Mouse (Mus musculus) right cerebral cortex, postnatal 25 days (tissue): ENCODE measurements around the gene Map3k21.

Experiments
- DNase-seq: peaks from one replicate; pipeline ENCODE4 v3.0.0; 2022

Gene Map3k21

GRCm38 (mm10) chr8:125917013-125917412, 6.8 kb downstream of the Map3k21 start:
- DNase-seq, result no peak

GRCm38 (mm10) chr8:125918719-125919118, 8.5 kb downstream of the Map3k21 start:
- no peak for DNase-seq

- no peak for DNase-seq
Measured at GRCm38 (mm10) chr8:125919560-125919959, 9.3 kb downstream of the Map3k21 start.

GRCm38 (mm10) chr8:125920281-125920680, 10.0 kb downstream of the Map3k21 start:
- no peak for DNase-seq

- no peak for DNase-seq
Measured at GRCm38 (mm10) chr8:125920761-125921160, 10.5 kb downstream of the Map3k21 start.

GRCm38 (mm10) chr8:125922333-125922732, 12.1 kb downstream of the Map3k21 start:
- DNase-seq, result no peak

- no peak for DNase-seq
Measured at GRCm38 (mm10) chr8:125926636-125927035, 16.4 kb downstream of the Map3k21 start.

- no peak for DNase-seq
Measured at GRCm38 (mm10) chr8:125930276-125931046, 20.2 kb downstream of the Map3k21 start.

- DNase-seq, result no peak
Measured at GRCm38 (mm10) chr8:125931822-125932221, 21.6 kb downstream of the Map3k21 start.

GRCm38 (mm10) chr8:125935649-125936048, 25.4 kb downstream of the Map3k21 start:
- peak; percentile 38 for DNase-seq

GRCm38 (mm10) chr8:125944511-125944910, 34.3 kb downstream of the Map3k21 start:
- DNase-seq, result no peak

GRCm38 (mm10) chr8:125948696-125949308, 38.6 kb downstream of the Map3k21 start:
- no peak for DNase-seq

- DNase-seq, result peak; percentile 75
Measured at GRCm38 (mm10) chr8:125950007-125950940, 40.0 kb downstream of the Map3k21 start.

- DNase-seq, result peak; percentile 51
Measured at GRCm38 (mm10) chr8:125955671-125956070, 45.4 kb downstream of the Map3k21 start.

- no peak for DNase-seq
Measured at GRCm38 (mm10) chr8:125956796-125957195, 46.5 kb downstream of the Map3k21 start.

- no peak for DNase-seq
Measured at GRCm38 (mm10) chr8:125957226-125957993, 47.2 kb downstream of the Map3k21 start.

- no peak for DNase-seq
Measured at GRCm38 (mm10) chr8:125957994-125958368, 47.7 kb downstream of the Map3k21 start.

GRCm38 (mm10) chr8:125959363-125959771, 49.1 kb downstream of the Map3k21 start:
- DNase-seq, result peak; percentile 81

GRCm38 (mm10) chr8:125960037-125960436, 49.8 kb downstream of the Map3k21 start:
- DNase-seq, result no peak

GRCm38 (mm10) chr8:125961790-125962189, 51.5 kb downstream of the Map3k21 start:
- DNase-seq, result no peak

GRCm38 (mm10) chr8:125963807-125964211, 53.6 kb downstream of the Map3k21 start:
- no peak for DNase-seq

- peak; percentile 72 for DNase-seq
Measured at GRCm38 (mm10) chr8:125971336-125971735, 61.1 kb downstream of the Map3k21 start.

- no peak for DNase-seq
Measured at GRCm38 (mm10) chr8:125975981-125976380, 65.7 kb downstream of the Map3k21 start.
